Mouse (Mus musculus) hindbrain, embryonic 12.5 days (tissue): ENCODE results near the gene Awat1. TPM values are rescaled to one million over a fixed set of nuclear protein-coding genes. Genes with fewer than 3 reads are reported as not detected.

Experiments used
- ATAC-seq: fragments of 200-750 bp; cut with Nextera tagmentation; 2 replicates; pipeline ENCODE4 v1.8.0; 2017; ENCODE audit warnings: moderate TSS enrichment; ENCODE audit not compliant: low FRiP score
- H3K27ac ChIP-seq: fragments of 300-500 bp; sonication (generic); 2 replicates; pipeline ENCODE4 v1.5.1; 2016; ENCODE audit warnings: mild to moderate bottlenecking
- H3K27me3 ChIP-seq: fragments of 300-500 bp; sonication (generic); 2 replicates; pipeline ENCODE4 v1.6.1; 2016; ENCODE audit warnings: mild to moderate bottlenecking
- H3K36me3 ChIP-seq: fragments of 300-500 bp; sonication (generic); 2 replicates; pipeline ENCODE4 v1.6.1; 2016; ENCODE audit warnings: mild to moderate bottlenecking
- H3K4me1 ChIP-seq: fragments of 300-500 bp; sonication (generic); 2 replicates; pipeline ENCODE4 v1.6.1; 2016
- H3K4me2 ChIP-seq: fragments of 300-500 bp; sonication (generic); replicated peaks from 2 replicates; pipeline ENCODE4 v1.6.1; 2016; ENCODE audit warnings: mild to moderate bottlenecking
- H3K4me3 ChIP-seq: fragments of 300-500 bp; sonication (generic); 2 replicates; pipeline ENCODE4 v1.5.1; 2016; ENCODE audit warnings: mild to moderate bottlenecking
- H3K9ac ChIP-seq: fragments of 300-500 bp; sonication (generic); 2 replicates; pipeline ENCODE4 v1.6.1; 2016; ENCODE audit warnings: mild to moderate bottlenecking, moderate library complexity
- H3K9me3 ChIP-seq: fragments of 300-500 bp; sonication (generic); replicated peaks from 2 replicates; pipeline ENCODE4 v1.6.1; 2016; ENCODE audit warnings: mild to moderate bottlenecking
- WGBS: fragments of 180-500 bp; shearing (Covaris S2); methylation state at CpG from one replicate; pipeline ENCODE4 v1.1.7; 2016; 5-methylcytosine and 5-hydroxymethylcytosine counted together
- polyA plus RNA-seq: library from polyadenylated mRNA; unstranded; fragments of >200 nt; fragmentation: Nextera tagmentation; extraction: Ambion mirVana; gene quantifications from 2 replicates; pipeline ENCODE4 v1.2.1, GENCODE M21; 2016

Awat1 gene
- polyA plus RNA-seq, 1 experiment from 2014 or later: not detected

DNA sequence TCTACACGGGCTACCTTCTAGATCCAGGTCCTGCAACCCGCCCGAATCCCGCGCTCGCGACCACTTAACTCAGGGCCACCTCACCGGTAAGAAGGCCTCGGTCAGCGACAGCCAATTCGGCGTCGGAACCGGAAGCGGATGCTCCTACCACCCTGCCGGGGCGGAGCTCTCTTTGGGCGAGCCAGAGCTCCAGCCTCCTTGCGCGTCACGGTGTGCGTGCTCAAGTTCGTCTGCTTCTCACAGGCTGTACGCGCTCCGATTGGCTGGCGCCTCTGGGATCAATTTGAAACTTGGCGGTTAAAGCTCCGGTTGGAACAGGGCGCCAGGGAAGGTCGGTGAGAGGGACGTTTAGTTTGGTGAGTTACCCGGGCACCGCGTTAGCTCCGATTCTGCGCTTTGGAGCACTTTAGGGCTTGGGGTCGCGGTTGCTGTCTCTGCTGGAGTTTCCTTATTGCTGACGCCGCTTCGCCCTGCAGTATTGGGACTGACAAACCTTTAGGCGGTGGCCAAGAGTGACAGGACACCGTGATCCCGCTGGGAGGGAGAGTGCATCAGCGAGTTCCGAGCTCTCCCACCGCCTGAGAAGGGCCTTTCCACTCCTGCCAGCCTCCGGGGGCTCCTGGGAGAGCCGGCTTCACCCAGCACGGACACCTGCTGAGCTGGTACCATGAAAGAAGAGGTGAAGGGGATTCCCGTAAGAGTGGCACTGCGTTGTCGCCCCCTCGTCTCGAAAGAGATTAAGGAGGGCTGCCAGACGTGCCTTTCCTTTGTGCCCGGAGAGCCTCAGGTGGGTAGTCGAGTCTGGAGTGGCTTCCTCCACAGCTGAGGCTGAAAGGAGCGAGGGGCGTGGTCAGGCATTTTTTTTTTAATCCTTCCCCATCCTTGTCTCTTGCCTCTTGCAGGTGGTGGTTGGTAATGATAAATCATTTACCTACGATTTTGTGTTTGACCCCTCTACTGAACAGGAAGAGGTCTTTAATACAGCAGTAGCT is 54.0 kb downstream of the Awat1 start, which contains the start of gene Pdzd11:
Gene Pdzd11, minus strand, starts transcription at position 767 of the 992 bp plus-strand sequence.
- Histone ChIP-seq H3K27ac (no peak within 1 kb of the TSS), H3K9ac (peak within 1 kb of the TSS; percentile 62), H3K27me3 (no peaks in the 10 kb centered on the region), H3K4me1 (no peaks in the 10 kb centered on the region), H3K4me3 (peak within 1 kb of the TSS; percentile 49), H3K36me3 (peaks cover 3% of the 10 kb centered on the region; the same call in 1 of the 2 replicates), H3K9me3 (no peaks in the 10 kb centered on the region), H3K4me2 (peak within 1 kb of the TSS; percentile 66)
- peak; percentile 100 for ATAC-seq
- WGBS: 22% methylated on average over 62 of the region's 62 CpGs

Other genes with a start within 250 kb of the Awat1 start
- gene Otud6a, start 143.2 kb upstream of the Awat1 start, polyA plus RNA-seq: not detected in 2 replicates
- gene Awat2, start 129.5 kb upstream of the Awat1 start, polyA plus RNA-seq: 0.29 and 0.72 TPM in 2 replicates
- 30.8 and 31.2 TPM in 2 replicates for gene Igbp1, start 78.0 kb upstream of the Awat1 start, polyA plus RNA-seq
- not detected in 2 replicates for gene Dgat2l6, start 47.4 kb upstream of the Awat1 start, polyA plus RNA-seq
- not detected in 2 replicates for gene P2ry4, start 22.6 kb downstream of the Awat1 start, polyA plus RNA-seq
- 0.44 TPM in 1 of 2 replicates, not detected in the other for gene Arr3, start 33.2 kb downstream of the Awat1 start, polyA plus RNA-seq
- gene Kif4, start 53.5 kb downstream of the Awat1 start, polyA plus RNA-seq: 22.9 and 27.0 TPM in 2 replicates
- 119 and 120 TPM in 2 replicates for gene Pdzd11, start 54.3 kb downstream of the Awat1 start, polyA plus RNA-seq
- 16.4 and 22.2 TPM in 2 replicates for gene Gdpd2, start 157.6 kb downstream of the Awat1 start, polyA plus RNA-seq
- 14.8 and 16.4 TPM in 2 replicates for gene Dlg3, start 195.5 kb downstream of the Awat1 start, polyA plus RNA-seq